ENCODE assay signal across 8 mouse cellular contexts in genomic region chr1:180330145-180330706, GRCm38 (mm10). TPM values are rescaled to one million over a fixed set of nuclear protein-coding genes. Genes with fewer than 3 reads are reported as not detected.
DNase-seq lines count a peak whose midpoint lies in the region; ATAC-seq and TF ChIP-seq lines count a peak whose summit lies in the region.

TSS of gene Itpkb (plus strand) at chr1:180330485.

- H3K79me3 ChIP-seq in C2C12 (ENCODE audit: low read depth) = no peaks in the 10 kb centered on the region

- H3K4me1 ChIP-seq in heart, postnatal 0 days (ENCODE audit: control insufficient read depth, insufficient read depth) = peaks cover 34% of the 10 kb centered on the region
- H3K4me1 ChIP-seq in lung, embryonic 14.5 days (ENCODE audit: insufficient read depth) = peaks cover 24% of the 10 kb centered on the region
- H3K4me1 ChIP-seq in olfactory bulb, adult 2 months (ENCODE audit: control insufficient read depth, insufficient read depth, low read length) = peaks cover 32% of the 10 kb centered on the region

- no peaks in the 10 kb centered on the region for H3K36me3 ChIP-seq in C2C12 (ENCODE audit: control insufficient read depth, insufficient read depth)
- peaks cover 19% of the 10 kb centered on the region for H3K36me3 ChIP-seq in heart, postnatal 0 days (replicated peaks; ENCODE audit: control insufficient read depth, insufficient read depth, low read length)
- peaks cover 18% of the 10 kb centered on the region for H3K36me3 ChIP-seq in lung, embryonic 14.5 days (ENCODE audit: insufficient read depth)

- 6% methylated on average over 19 of the region's 19 CpGs for WGBS in heart, postnatal 0 days
- 1% methylated on average over 19 of the region's 19 CpGs for WGBS in lung, embryonic 14.5 days
- WGBS in olfactory bulb, adult 2 months = 9% methylated on average over 19 of the region's 19 CpGs

- peak within 1 kb of the TSS; percentile 86 for H3K9ac ChIP-seq in heart, postnatal 0 days (replicated peaks; ENCODE audit: low read depth, low read length)
- H3K9ac ChIP-seq in lung, embryonic 14.5 days = peak within 1 kb of the TSS; percentile 89

- no peak for TF ChIP-seq POLR2A in olfactory bulb, adult 2 months (IDR thresholded peaks at IDR 0.05; ENCODE audit: insufficient read depth, low read depth, low read length)

- H3K4me2 ChIP-seq in heart, postnatal 0 days (ENCODE audit: low read depth, low read length) = peak within 1 kb of the TSS; percentile 89
- H3K4me2 ChIP-seq in lung, embryonic 14.5 days = peak within 1 kb of the TSS; percentile 99

- no peaks in the 10 kb centered on the region for H3K79me2 ChIP-seq in C2C12 (ENCODE audit: control insufficient read depth, insufficient read depth)

- H3K27me3 ChIP-seq in C2C12 (ENCODE audit: control insufficient read depth, insufficient read depth, insufficient read length) = peaks cover 26% of the 10 kb centered on the region
- H3K27me3 ChIP-seq in heart, postnatal 0 days (ENCODE audit: control insufficient read depth, insufficient read depth, low read length) = 0 out of 2 replicates have a peak, but pooled peaks cover 10% of the 10 kb centered on the region
- H3K27me3 ChIP-seq in lung, embryonic 14.5 days (ENCODE audit: insufficient read depth, low read length) = peaks cover 11% of the 10 kb centered on the region; the same call in 1 of the 2 replicates

- H3K9me3 ChIP-seq in heart, postnatal 0 days (replicated peaks; ENCODE audit: control insufficient read depth, low read length) = no peaks in the 10 kb centered on the region
- no peaks in the 10 kb centered on the region for H3K9me3 ChIP-seq in lung, embryonic 14.5 days (ENCODE audit: low read depth, low read length)

- peak within 1 kb of the TSS; percentile 90 for H3K27ac ChIP-seq in heart, postnatal 0 days (ENCODE audit: low read depth)
- peak within 1 kb of the TSS; percentile 96 for H3K27ac ChIP-seq in lung, embryonic 14.5 days (ENCODE audit: low read depth)
- H3K27ac ChIP-seq in olfactory bulb, adult 2 months (ENCODE audit: insufficient read depth, low read depth, low read length) = peak within 1 kb of the TSS; percentile 40

- H3ac ChIP-seq in C2C12 (ENCODE audit: control insufficient read depth, insufficient read length, low read depth) = peak within 1 kb of the TSS; percentile 80

- peak; percentile 63 for ATAC-seq in heart, postnatal 0 days (ENCODE audit: insufficient read depth, low read depth)
- peak; percentile 83 for ATAC-seq in lung, embryonic 14.5 days (ENCODE audit: insufficient read depth)

- H3K4me3 ChIP-seq in C2C12 (ENCODE audit: insufficient read depth, poor library complexity, severe bottlenecking) = no peak within 1 kb of the TSS
- H3K4me3 ChIP-seq in heart, postnatal 0 days (ENCODE audit: low read depth, low read length) = peak within 1 kb of the TSS; percentile 74
- peak within 1 kb of the TSS; percentile 74 for H3K4me3 ChIP-seq in lung, embryonic 14.5 days (ENCODE audit: low read depth, low read length)
- H3K4me3 ChIP-seq in olfactory bulb, adult 2 months (ENCODE audit: insufficient read depth, low read depth, low read length) = peak within 1 kb of the TSS; percentile 53

- no peak; the same call in 1 of the 2 replicates for TF ChIP-seq EP300 in heart, postnatal 0 days (IDR thresholded peaks at IDR 0.05; ENCODE audit: low read depth)

- TF ChIP-seq CTCF in C2C12 (IDR thresholded peaks at IDR 0.05; ENCODE audit: control insufficient read depth, insufficient read depth, insufficient read length) = no peak
- TF ChIP-seq CTCF in heart, postnatal 0 days (IDR thresholded peaks at IDR 0.05; ENCODE audit: low read depth) = no peak
- TF ChIP-seq CTCF in lung, embryonic 14.5 days (IDR thresholded peaks at IDR 0.05; ENCODE audit: low read depth) = no peak
- TF ChIP-seq CTCF in olfactory bulb, adult 2 months (IDR thresholded peaks at IDR 0.05; ENCODE audit: insufficient read depth, low read depth, low read length) = no peak

- peak; percentile 33 for DNase-seq in ZHBTc4 (ENCODE audit: low read depth, low spot score)
- peak; percentile 53 for DNase-seq in fibroblast of lung, adult 2 months (ENCODE audit: low read depth)
- DNase-seq in heart, postnatal 0 days (ENCODE audit: low spot score) = peak; percentile 86
- peak; percentile 80 to 88 for DNase-seq in kidney, postnatal 4 days
- DNase-seq in lung, embryonic 14.5 days = peak; percentile 83
- peak; percentile 67 for DNase-seq in urinary bladder, postnatal 14 days (ENCODE audit: low spot score)

TF ChIP-seq in C2C12, 6 proteins besides CTCF, POLR2A, EP300 and RAD21:
- TF ChIP-seq MAX (IDR thresholded peaks at IDR 0.05) (no peak), FOSL1 (IDR thresholded peaks at IDR 0.05; ENCODE audit: insufficient read depth, low read length, poor library complexity, severe bottlenecking) (no peak), MYOD1 (IDR thresholded peaks at IDR 0.05; ENCODE audit: control insufficient read depth, insufficient read length, low read depth) (no peak), USF1 (IDR thresholded peaks at IDR 0.05; ENCODE audit: low read depth) (no peak), MYOG (IDR thresholded peaks at IDR 0.05; ENCODE audit: control insufficient read depth, extremely low read depth, insufficient read length) (no peak), CEBPB (IDR thresholded peaks at IDR 0.05; ENCODE audit: low read depth) (no peak)
TF ChIP-seq in C2C12: peak in this region for 0.

RNA-seq across cellular contexts. Expression of gene Itpkb, which starts in this region (rescaled TPM):
- 1.1 TPM for polyA plus RNA-seq in C2C12 (2012; fragmentation: generic; extraction: Trizol)
- total RNA-seq in heart, postnatal 0 days (2014; rRNA removed; ENCODE audit: low replicate concordance) = 21.7 and 24.9 TPM in 2 replicates
- polyA plus RNA-seq in heart, postnatal 0 days (2015; fragmentation: Nextera tagmentation; extraction: Ambion mirVana) = 5.1 and 5.4 TPM in 2 replicates
- 8.1 and 9.0 TPM in 2 replicates for polyA plus RNA-seq in lung, embryonic 14.5 days (2014; fragmentation: Nextera tagmentation; extraction: Ambion mirVana)
- polyA plus RNA-seq in olfactory bulb, adult 2 months (2012; ENCODE audit: insufficient read depth, insufficient read length, low replicate concordance, missing spikeins) = 73.3 and 86.9 TPM in 2 replicates

Comparison
In these comparisons a context has a peak if more than half of its experiments do, and no peak if none do; other contexts are left out.
1. DNase-seq: peak in every context shown above with its lines; median percentile 86 in heart, postnatal 0 days; 84 in kidney, postnatal 4 days; 83 in lung, embryonic 14.5 days; 67 in urinary bladder, postnatal 14 days; 53 in fibroblast of lung, adult 2 months; 33 in ZHBTc4.
2. H3K27ac ChIP-seq: peak in every context shown above with its lines; median percentile 96 in lung, embryonic 14.5 days; 90 in heart, postnatal 0 days; 40 in olfactory bulb, adult 2 months.